Mouse (Mus musculus): ENCODE data around the gene Hist2h3c2. TPM values are rescaled to one million over a fixed set of nuclear protein-coding genes. Genes with fewer than 3 reads are reported as not detected.
"Not testable (repeated sequence)": the region's sequence is repeated elsewhere in the genome, so short reads cannot be mapped to it uniquely, and the experiment has no call there.

The Hist2h3c2 gene
- total RNA-seq, 2 experiments from 2014 or later: 11.3 to 14.7 TPM

GRCm38 (mm10) chr3:96236834-96237334 lies 2.0 kb downstream of the Hist2h3c2 start:
- DNase-seq (ENCODE audit: low spot score in 2 of 2): no peak

DNA sequence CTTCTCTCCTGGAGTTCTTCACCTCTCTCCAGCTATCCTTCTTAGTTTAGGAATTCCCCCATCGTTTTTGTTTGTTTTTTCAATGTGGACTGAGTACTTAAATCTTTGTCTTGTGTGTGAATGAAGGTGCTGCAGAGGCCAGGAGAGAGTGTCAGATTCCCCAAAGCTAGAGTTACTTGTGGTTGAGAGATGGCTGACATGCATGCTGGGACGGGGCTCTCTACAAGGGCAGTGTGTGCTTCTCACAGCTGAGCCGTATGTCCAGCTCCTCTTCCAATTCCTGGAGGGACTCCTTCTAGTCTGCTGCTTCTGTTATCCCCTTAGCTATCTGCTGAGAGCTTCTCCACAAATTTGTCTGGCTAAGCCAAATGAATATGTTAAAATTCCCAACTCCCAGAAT lies 3.1 kb downstream of the Hist2h3c2 start:
- DNase-seq (ENCODE audit: low spot score in 2 of 2): no peak

GRCm38 (mm10) chr3:96234914-96235313 lies 4.0 kb downstream of the Hist2h3c2 start:
- no peak for DNase-seq (ENCODE audit: low spot score in 2 of 2)

DNA sequence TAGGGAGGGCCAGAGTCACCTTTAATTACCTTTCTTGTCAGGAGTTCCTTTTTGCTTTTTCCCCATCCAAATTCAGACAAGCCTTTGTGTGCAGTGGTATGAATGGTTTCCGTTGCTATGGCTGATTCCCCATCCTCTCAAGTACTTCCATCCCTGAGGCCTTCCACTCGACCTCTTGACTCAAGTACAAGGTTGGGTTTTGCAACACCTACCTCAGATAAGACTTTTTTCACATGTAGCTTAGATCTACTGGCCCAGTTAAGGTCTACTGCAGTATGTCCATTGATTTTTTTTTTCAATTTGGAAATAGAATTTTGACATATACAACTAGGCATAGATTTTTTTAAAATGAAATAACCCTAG lies 7.2 kb downstream of the Hist2h3c2 start:
- DNase-seq (ENCODE audit: low spot score in 2 of 2): no peak

DNA sequence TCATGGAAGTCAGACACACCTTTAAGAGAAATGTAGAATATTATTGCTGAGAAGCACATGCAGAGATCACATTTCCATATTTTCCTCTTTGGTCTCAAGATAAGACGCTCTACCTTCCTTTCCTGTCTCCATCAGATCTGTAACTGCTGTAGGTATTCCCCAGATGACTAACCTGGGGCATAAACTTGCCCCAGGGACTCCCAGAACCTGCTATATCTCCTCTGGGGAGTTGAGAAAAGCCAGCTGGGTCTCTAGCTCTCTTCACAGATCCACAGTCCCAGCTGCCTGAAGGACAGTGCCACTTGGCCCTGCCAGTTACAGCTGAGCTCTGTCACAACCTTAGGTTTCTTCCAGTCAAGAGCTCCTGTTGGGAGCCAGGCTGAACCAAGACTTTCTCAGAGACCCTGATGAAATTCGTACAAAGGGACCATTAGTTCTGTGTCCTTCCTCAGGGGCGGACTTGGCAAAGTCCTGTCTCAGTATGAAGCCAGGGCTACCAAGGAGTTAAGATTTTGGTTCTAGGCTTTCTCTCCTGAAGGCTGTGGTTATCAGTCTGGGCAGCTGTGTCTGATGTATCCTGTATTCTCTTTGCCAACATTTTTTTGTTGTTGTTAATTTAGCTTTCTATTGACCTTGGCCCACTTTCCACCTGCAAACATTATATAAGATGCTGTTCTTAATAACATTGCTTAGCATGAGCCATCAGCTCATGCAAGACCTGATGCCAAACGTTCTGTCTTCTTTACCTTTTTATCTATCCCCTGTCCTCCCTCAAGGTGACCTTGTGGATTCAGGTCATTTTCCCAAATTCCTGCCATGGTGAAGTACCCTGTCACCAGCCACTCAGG lies 7.8 kb downstream of the Hist2h3c2 start:
- DNase-seq (ENCODE audit: low spot score in 2 of 2): no peak

DNA sequence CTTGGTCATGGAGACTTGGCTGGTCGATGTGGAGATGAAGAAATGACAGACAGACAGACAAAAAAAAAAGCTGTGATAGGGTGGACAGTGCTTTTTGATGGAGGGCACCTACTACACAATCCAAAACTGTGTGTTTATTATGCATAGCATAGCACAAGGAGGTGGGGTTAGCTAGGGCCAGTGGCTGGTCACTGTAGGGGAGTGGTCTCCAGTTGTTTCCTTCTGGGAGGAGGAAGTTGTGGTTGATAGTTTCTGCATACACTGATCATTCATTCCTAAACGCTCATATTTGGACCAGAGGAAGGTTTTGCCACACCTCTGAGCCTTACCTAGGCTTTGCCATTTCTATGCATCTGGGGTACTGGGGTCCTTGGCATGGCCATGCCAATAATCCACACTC lies 8.5 kb downstream of the Hist2h3c2 start:
- DNase-seq (ENCODE audit: low spot score in 2 of 2): no peak

GRCm38 (mm10) chr3:96228828-96229227 lies 10.1 kb downstream of the Hist2h3c2 start:
- DNase-seq (ENCODE audit: low spot score in 2 of 2): no peak

DNA sequence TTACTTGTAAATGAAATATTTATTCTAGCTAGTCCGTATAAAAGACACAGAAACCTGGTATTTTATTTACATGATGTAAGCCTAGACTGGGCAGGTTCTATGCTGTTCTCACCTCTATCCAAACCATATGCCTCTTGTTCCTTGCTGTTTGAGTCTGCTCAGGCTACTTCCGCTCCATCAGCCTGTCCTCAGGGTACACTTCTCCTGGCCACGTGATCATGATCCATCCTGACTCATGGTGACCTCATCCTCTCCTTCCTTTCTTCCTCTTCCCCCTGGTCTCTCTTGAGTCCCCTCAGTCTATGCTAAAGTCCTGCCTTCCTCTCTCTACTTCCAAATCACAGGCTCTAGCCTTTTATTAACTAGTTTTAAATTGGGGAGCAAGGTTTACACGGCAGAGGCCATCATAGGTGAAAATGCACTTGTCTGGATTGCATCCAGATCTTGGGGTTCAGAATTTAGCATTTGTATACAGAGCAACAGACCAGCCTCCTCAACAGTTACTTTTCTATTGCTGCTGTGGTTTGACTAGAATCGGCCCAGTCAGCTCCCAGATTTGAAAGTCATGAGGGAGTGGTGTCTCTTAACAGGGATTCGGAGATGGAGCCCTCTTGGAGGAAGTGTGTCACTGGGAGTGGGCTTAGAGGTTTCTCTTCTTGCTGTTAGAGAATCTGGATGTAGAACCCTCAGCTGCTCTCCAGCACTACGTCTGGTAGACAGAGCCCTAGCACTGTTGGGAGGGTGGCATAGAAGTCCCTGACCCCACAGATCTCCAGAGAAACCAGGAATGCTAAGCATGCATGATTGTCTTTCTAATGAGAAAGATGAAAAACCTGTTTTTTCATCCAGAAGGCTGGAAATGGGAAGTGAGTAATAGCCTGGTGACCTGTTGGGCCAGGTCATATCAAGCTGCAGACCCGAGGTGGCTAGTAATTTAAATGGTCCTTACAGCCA lies 12.0 kb downstream of the Hist2h3c2 start:
- no peak for DNase-seq (ENCODE audit: low spot score in 2 of 2)

DNA sequence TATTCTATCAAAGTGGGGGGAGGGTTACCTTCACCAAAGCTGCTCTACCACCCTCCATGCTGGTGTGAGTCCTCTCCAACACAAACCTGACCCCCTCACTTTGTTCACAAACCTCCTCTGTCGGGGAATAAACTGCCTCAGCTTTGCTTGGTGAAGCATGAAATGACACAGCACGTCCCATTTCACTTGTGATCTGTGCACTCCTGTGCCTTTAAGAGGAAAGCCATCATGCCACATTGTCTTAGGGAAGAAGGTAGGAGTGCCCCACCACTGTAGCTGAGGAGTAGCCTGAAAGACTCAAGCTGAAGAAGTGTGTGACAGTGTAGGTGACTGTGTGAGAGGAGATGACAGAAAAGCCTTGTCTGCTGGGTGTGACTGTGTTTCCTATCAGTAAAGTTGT lies 13.5 kb downstream of the Hist2h3c2 start:
- no peak for DNase-seq (ENCODE audit: low spot score in 2 of 2)

- peak in 1 of 2 experiments; percentile 49 for DNase-seq (ENCODE audit: low spot score in 2 of 2)
These were observed 16.2 kb downstream of the Hist2h3c2 start for GRCm38 (mm10) chr3:96222774-96223173.

DNA sequence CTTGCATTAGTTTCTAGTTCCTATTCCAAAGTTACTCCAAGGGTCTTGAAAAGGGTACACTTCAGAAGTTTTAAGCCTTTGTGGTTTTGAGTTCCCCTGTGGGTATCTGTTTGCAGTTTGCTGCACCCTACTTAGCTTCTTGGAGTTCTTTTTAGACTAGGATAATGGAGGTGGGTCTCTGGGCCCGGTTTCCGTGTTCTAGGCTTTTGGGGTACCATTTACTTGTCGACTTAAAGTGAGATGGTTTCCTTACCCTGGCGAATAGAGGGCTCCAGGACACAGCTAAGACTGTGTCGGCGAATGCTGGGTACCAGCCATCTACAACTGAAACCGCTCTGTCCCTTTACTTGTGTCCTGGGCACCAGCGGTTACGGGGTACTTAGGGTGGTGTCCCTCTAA lies 17.3 kb downstream of the Hist2h3c2 start:
- DNase-seq (ENCODE audit: low spot score in 2 of 2): no peak

- DNase-seq (ENCODE audit: low spot score in 2 of 2): peak; percentile 84 to 94
These were observed 17.9 kb downstream of the Hist2h3c2 start, which contains the start of the genes Hist2h2ac and Hist2h2be for GRCm38 (mm10) chr3:96220765-96221639. Hist2h2ac (minus strand) TSS chr3:96220880. Hist2h2be (plus strand) TSS chr3:96221119.

- DNase-seq (ENCODE audit: low spot score in 2 of 2): not testable (repeated sequence)
These were observed 18.7 kb downstream of the Hist2h3c2 start for GRCm38 (mm10) chr3:96220131-96220764.

DNA sequence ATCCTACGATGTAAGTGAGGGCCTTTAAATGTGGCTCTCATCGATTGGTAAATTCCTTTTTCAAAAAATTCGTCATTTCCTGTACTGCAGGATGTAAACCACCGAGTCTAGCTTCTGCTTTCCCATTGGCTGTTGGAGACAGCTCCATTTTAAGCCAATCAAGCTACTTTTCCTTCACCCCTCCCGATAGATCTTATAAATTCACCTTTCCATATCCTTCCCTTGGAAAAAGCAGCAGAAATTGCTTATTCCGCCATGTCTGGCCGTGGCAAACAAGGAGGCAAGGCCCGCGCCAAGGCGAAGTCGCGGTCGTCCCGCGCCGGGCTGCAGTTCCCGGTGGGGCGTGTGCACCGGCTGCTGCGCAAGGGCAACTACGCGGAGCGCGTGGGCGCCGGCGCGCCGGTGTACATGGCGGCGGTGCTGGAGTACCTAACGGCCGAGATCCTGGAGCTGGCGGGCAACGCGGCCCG lies 19.2 kb downstream of the Hist2h3c2 start, which contains the start of the genes Bola1 and Hist2h2ab:
TSS of gene Bola1 (minus strand) at position 49 of the 470 bp plus-strand sequence.
TSS of gene Hist2h2ab (plus strand) at position 205 of the 470 bp plus-strand sequence.
- DNase-seq (ENCODE audit: low spot score in 2 of 2): peak; percentile 86 to 91

GRCm38 (mm10) chr3:96219191-96219641 lies 19.7 kb downstream of the Hist2h3c2 start:
- no peak for DNase-seq (ENCODE audit: low spot score in 2 of 2)

GRCm38 (mm10) chr3:96209242-96209641 lies 29.7 kb downstream of the Hist2h3c2 start:
- DNase-seq (ENCODE audit: low spot score in 2 of 2): no peak

- no peak for DNase-seq (ENCODE audit: low spot score in 2 of 2)
These were observed 31.1 kb downstream of the Hist2h3c2 start for GRCm38 (mm10) chr3:96207819-96208218.

DNA sequence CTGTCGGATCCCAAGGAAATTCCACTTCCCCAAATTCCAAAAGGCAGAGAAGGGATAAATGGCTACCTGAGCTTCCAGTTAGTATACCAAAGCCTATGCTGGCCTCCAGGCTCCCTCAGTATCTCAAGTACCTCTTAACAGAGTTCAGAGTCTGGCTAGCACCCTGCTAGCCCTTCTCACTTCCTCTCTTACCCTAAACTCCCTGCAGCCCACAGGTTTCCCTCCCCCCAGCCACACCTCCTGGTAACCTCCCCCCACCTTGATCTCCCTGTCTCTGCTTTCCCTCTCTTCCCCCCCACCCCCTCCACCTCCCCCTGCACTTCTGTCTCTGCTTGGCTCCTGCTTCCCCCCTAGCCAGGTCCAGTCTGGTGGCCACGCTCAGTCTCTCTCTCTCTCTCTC lies 39.2 kb downstream of the Hist2h3c2 start:
- no peak for DNase-seq (ENCODE audit: low spot score in 2 of 2)

- DNase-seq (ENCODE audit: low spot score in 2 of 2): not testable (repeated sequence)
These were observed 40.2 kb downstream of the Hist2h3c2 start for GRCm38 (mm10) chr3:96198601-96199251.

All from layer of hippocampus, postnatal 14 days (tissue).